In genomic region chr2:20559723-20560122, GRCm38 (mm10) we compare ENCODE assay signal across 15 mouse cellular contexts.
DNase-seq lines count a peak whose midpoint lies in the region; ATAC-seq and TF ChIP-seq lines count a peak whose summit lies in the region.
"Had no signal": no experiment of that assay in that cellular context is flagged by ENCODE, and none has a peak within 500 bp of the region (broad histone marks: within the 10 kb centered on the region; RNA-seq: fewer than 3 reads in every experiment).

No protein-coding gene starts in this region.

- H3K4me2 ChIP-seq in kidney, embryonic 14.5 days (replicated peaks; ENCODE audit: low read depth, low read length) = no peak overlapping the region
- peak overlapping the region; percentile 62 for H3K4me2 ChIP-seq in CH12.LX (ENCODE audit: insufficient read depth, low read depth, poor library complexity, severe bottlenecking)
- no peak overlapping the region for H3K4me2 ChIP-seq in intestine, embryonic 15.5 days (replicated peaks)
- H3K4me2 ChIP-seq: forebrain, embryonic 12.5 days; hindbrain, embryonic 13.5 days had no signal

- TF ChIP-seq RAD21 in CH12.LX (IDR thresholded peaks at IDR 0.05; ENCODE audit: low read depth, low read length) = peak; percentile 31

- H3K27me3 ChIP-seq in kidney, adult 2 months (replicated peaks; ENCODE audit: control insufficient read depth, insufficient read depth, low read length) = no peaks in the 10 kb centered on the region
- no peaks in the 10 kb centered on the region for H3K27me3 ChIP-seq in kidney, embryonic 14.5 days (ENCODE audit: control insufficient read depth, insufficient read depth, low read length)
- H3K27me3 ChIP-seq in CH12.LX (replicated peaks) = no peaks in the 10 kb centered on the region
- H3K27me3 ChIP-seq in intestine, embryonic 15.5 days (replicated peaks) = no peaks in the 10 kb centered on the region
- H3K27me3 ChIP-seq: forebrain, embryonic 12.5 days; hindbrain, embryonic 13.5 days had no signal

- TF ChIP-seq POLR2A in kidney, adult 2 months (IDR thresholded peaks at IDR 0.05; ENCODE audit: low read depth, low read length) = no peak
- peak; percentile 59 for TF ChIP-seq POLR2A in CH12.LX (IDR thresholded peaks at IDR 0.05; ENCODE audit: low read depth, low read length)

- ATAC-seq in kidney, embryonic 14.5 days (ENCODE audit: low FRiP score, low TSS enrichment) = no peak
- ATAC-seq in intestine, embryonic 15.5 days = peak; percentile 72

- no peak overlapping the region for H3K9ac ChIP-seq in kidney, embryonic 14.5 days (ENCODE audit: low read depth, low read length)
- H3K9ac ChIP-seq in CH12.LX (ENCODE audit: insufficient read depth, low read depth) = peak overlapping the region; percentile 73; the same call in 1 of the 2 replicates
- no peak overlapping the region for H3K9ac ChIP-seq in intestine, embryonic 15.5 days
- H3K9ac ChIP-seq: forebrain, embryonic 12.5 days; hindbrain, embryonic 13.5 days had no signal

- H3K27ac ChIP-seq in kidney, adult 2 months (ENCODE audit: insufficient read depth, low read depth, low read length) = no peak overlapping the region
- H3K27ac ChIP-seq in kidney, embryonic 14.5 days (ENCODE audit: low read depth, low read length) = no peak overlapping the region
- H3K27ac ChIP-seq in CH12.LX (ENCODE audit: insufficient read depth, low read depth) = peak overlapping the region; percentile 57
- H3K27ac ChIP-seq in intestine, embryonic 15.5 days = peak overlapping the region; percentile 28; the same call in 1 of the 2 replicates
- H3K27ac ChIP-seq: forebrain, embryonic 12.5 days; hindbrain, embryonic 13.5 days had no signal

- H3K9me3 ChIP-seq in kidney, embryonic 14.5 days (ENCODE audit: control insufficient read depth, low read length) = no peaks in the 10 kb centered on the region
- no peaks in the 10 kb centered on the region for H3K9me3 ChIP-seq in CH12.LX (replicated peaks; ENCODE audit: low read length)
- no peaks in the 10 kb centered on the region for H3K9me3 ChIP-seq in intestine, embryonic 15.5 days
- H3K9me3 ChIP-seq: forebrain, embryonic 12.5 days; hindbrain, embryonic 13.5 days had no signal

- peak; percentile 33 for DNase-seq in kidney, adult 2 months
- peak; percentile 87 for DNase-seq in CH12.LX (ENCODE audit: extremely low read depth)
- DNase-seq in Muller cell, postnatal 12 days (ENCODE audit: inconsistent ontology term) = peak; percentile 18
- no peak for DNase-seq in liver
- no peak for DNase-seq in natural killer cell, adult 2 months (ENCODE audit: low spot score in 2 of 2)
- DNase-seq: adrenal gland, postnatal 10 days; cerebellum, adult 9-10 months; embryo, embryonic 11 days; layer of hippocampus, adult 9-11 months; left cerebral cortex, postnatal 4 days; thymus, adult 18-20 months had no signal

- no peak overlapping the region for H3K4me3 ChIP-seq in kidney, adult 2 months (ENCODE audit: insufficient read depth, low read depth, low read length)
- H3K4me3 ChIP-seq in kidney, embryonic 14.5 days (ENCODE audit: low read length) = no peak overlapping the region
- H3K4me3 ChIP-seq in CH12.LX (replicated peaks in 1 of 3; ENCODE audit: low read depth in 2 of 3, low read length in 2 of 3, poor library complexity in 1 of 3) = peak overlapping the region; percentile 60 to 66 (median 64)
- no peak overlapping the region for H3K4me3 ChIP-seq in intestine, embryonic 15.5 days (replicated peaks)
- H3K4me3 ChIP-seq: forebrain, embryonic 12.5 days; hindbrain, embryonic 13.5 days had no signal

- H3K4me1 ChIP-seq in kidney, adult 2 months (ENCODE audit: control insufficient read depth, insufficient read depth, low read length) = peaks cover 8% of the 10 kb centered on the region
- H3K4me1 ChIP-seq in kidney, embryonic 14.5 days (ENCODE audit: control insufficient read depth, insufficient read depth, low read length) = peaks cover 19% of the 10 kb centered on the region; the same call in 1 of the 2 replicates
- H3K4me1 ChIP-seq in CH12.LX (ENCODE audit: control insufficient read depth in 1 of 2, insufficient read depth in 2 of 2) = peaks cover 6 to 44% of the 10 kb centered on the region in 2 experiments; a peak in 3 of 4 replicates
- H3K4me1 ChIP-seq in intestine, embryonic 15.5 days (replicated peaks) = 0 out of 2 replicates have a peak, but pooled peaks cover 7% of the 10 kb centered on the region
- H3K4me1 ChIP-seq: hindbrain, embryonic 13.5 days had no signal

- no peak for TF ChIP-seq EP300 in CH12.LX (IDR thresholded peaks at IDR 0.05; ENCODE audit: low read length)

- no peaks in the 10 kb centered on the region for H3K36me3 ChIP-seq in kidney, adult 2 months (ENCODE audit: control insufficient read depth, insufficient read depth, low read length)
- H3K36me3 ChIP-seq in kidney, embryonic 14.5 days (ENCODE audit: control insufficient read depth, insufficient read depth, low read length) = no peaks in the 10 kb centered on the region
- H3K36me3 ChIP-seq in CH12.LX (replicated peaks in 1 of 2; ENCODE audit: control insufficient read depth in 1 of 2, insufficient read depth in 1 of 2, low read length in 1 of 2) = peaks cover 0 to 7% of the 10 kb centered on the region in 2 experiments
- H3K36me3 ChIP-seq in intestine, embryonic 15.5 days = no peaks in the 10 kb centered on the region
- H3K36me3 ChIP-seq: forebrain, embryonic 12.5 days; hindbrain, embryonic 13.5 days had no signal

- 32% methylated on average over 2 of the region's 2 CpGs for WGBS in kidney, adult 2 months
- 39% methylated on average over 2 of the region's 2 CpGs for WGBS in kidney, embryonic 14.5 days
- WGBS in intestine, embryonic 15.5 days = 39% methylated on average over 2 of the region's 2 CpGs

- in situ Hi-C loops in CH12.LX (cut with MboI; ENCODE audit: low pct_ligation_motif_present, low pct_unique_long_range_greater_than_20kb, low sequenced_read_pairs) = loop anchor here (5.0 kb wide), 1 partner anchor 37 kb away; no protein-coding TSS in a partner anchor

- TF ChIP-seq CTCF in kidney, adult 2 months (conservative IDR thresholded peaks at IDR 0.05; ENCODE audit: insufficient read depth, insufficient read length, low read depth, low read length) = no peak
- peak in 1 of 2 experiments; percentile 54; a peak in 2 of 4 replicates for TF ChIP-seq CTCF in CH12.LX (conservative IDR thresholded peaks at IDR 0.05 in 1 of 2, IDR thresholded peaks at IDR 0.05 in 1 of 2; ENCODE audit: low read depth in 2 of 2, low read length in 2 of 2)

- dilution Hi-C loops in CH12.LX (cut with MboI; ENCODE audit: extremely low pct_ligation_motif_present, extremely low pct_unique_long_range_greater_than_20kb, low sequenced_read_pairs) = no loop called here

- H3K79me2 ChIP-seq in CH12.LX (replicated peaks; ENCODE audit: control insufficient read depth, extremely low read depth, insufficient read depth, poor library complexity, severe bottlenecking) = peaks cover 7% of the 10 kb centered on the region; the same call in 1 of the 2 replicates

TF ChIP-seq in CH12.LX, 34 proteins besides CTCF, POLR2A, EP300 and RAD21 (continues in another document):
- TF ChIP-seq NELFE (IDR thresholded peaks at IDR 0.05; ENCODE audit: low read depth, low read length) = peak; percentile 50
- no peak for TF ChIP-seq GABPA (IDR thresholded peaks at IDR 0.05; ENCODE audit: insufficient replicate concordance, low read depth, low read length)
- no peak for TF ChIP-seq USF1 (IDR thresholded peaks at IDR 0.05; ENCODE audit: low read depth, low read length)
- TF ChIP-seq SIN3A (IDR thresholded peaks at IDR 0.05; ENCODE audit: low read length) = peak; percentile 29; the same call in 1 of the 2 replicates
- no peak for TF ChIP-seq CHD2 (IDR thresholded peaks at IDR 0.05; ENCODE audit: low read length)
- no peak; the same call in 1 of the 2 replicates for TF ChIP-seq MAX (IDR thresholded peaks at IDR 0.05; ENCODE audit: low read length)
- TF ChIP-seq KAT2A (IDR thresholded peaks at IDR 0.05; ENCODE audit: insufficient replicate concordance, low read length) = no peak
- TF ChIP-seq ZNF384 (IDR thresholded peaks at IDR 0.05; ENCODE audit: low read depth, low read length) = peak; percentile 93
- TF ChIP-seq ETS1 (conservative IDR thresholded peaks at IDR 0.05; ENCODE audit: low read depth, low read length) = peak; percentile 71
- TF ChIP-seq NRF1 (IDR thresholded peaks at IDR 0.05; ENCODE audit: low read depth, low read length) = no peak
- no peak for TF ChIP-seq CHD1 (IDR thresholded peaks at IDR 0.05; ENCODE audit: low read depth, low read length)
- no peak for TF ChIP-seq RCOR1 (conservative IDR thresholded peaks at IDR 0.05; ENCODE audit: low read depth, low read length)
- TF ChIP-seq PAX5 (IDR thresholded peaks at IDR 0.05; ENCODE audit: low read length) = no peak
- TF ChIP-seq BHLHE40 (IDR thresholded peaks at IDR 0.05; ENCODE audit: low read depth, low read length) = peak; percentile 50; the same call in 1 of the 2 replicates
- TF ChIP-seq MYC (IDR thresholded peaks at IDR 0.05; ENCODE audit: low read depth, low read length) = no peak; the same call in 1 of the 2 replicates
- TF ChIP-seq ZMIZ1 (IDR thresholded peaks at IDR 0.05; ENCODE audit: low read depth, low read length) = no peak
- TF ChIP-seq MEF2A (IDR thresholded peaks at IDR 0.05; ENCODE audit: borderline replicate concordance, low read depth, low read length) = peak; percentile 38; the same call in 1 of the 2 replicates
- no peak for TF ChIP-seq JUND (conservative IDR thresholded peaks at IDR 0.05; ENCODE audit: low read depth, low read length)
- peak; percentile 55; the same call in 1 of the 2 replicates for TF ChIP-seq MAZ (IDR thresholded peaks at IDR 0.05; ENCODE audit: low read depth, low read length)
- TF ChIP-seq MAFK (IDR thresholded peaks at IDR 0.05; ENCODE audit: insufficient replicate concordance, low read length) = no peak
- TF ChIP-seq POLR2AphosphoS2 (IDR thresholded peaks at IDR 0.05; ENCODE audit: low read depth, low read length) = no peak
- 0 out of 2 replicates have a peak, but pooled peaks have one; percentile 12 for TF ChIP-seq HCFC1 (IDR thresholded peaks at IDR 0.05; ENCODE audit: low read depth, low read length)
- TF ChIP-seq TBP (conservative IDR thresholded peaks at IDR 0.05; ENCODE audit: low read depth, low read length) = peak; percentile 83
- TF ChIP-seq E2F4 (IDR thresholded peaks at IDR 0.05; ENCODE audit: insufficient replicate concordance, low read depth, low read length) = no peak
- TF ChIP-seq SMC3 (IDR thresholded peaks at IDR 0.05; ENCODE audit: low read depth, low read length) = peak; percentile 41
- peak; percentile 69; the same call in 1 of the 2 replicates for TF ChIP-seq ELF1 (IDR thresholded peaks at IDR 0.05; ENCODE audit: low read depth, low read length)
- no peak for TF ChIP-seq ZC3H11A (IDR thresholded peaks at IDR 0.05; ENCODE audit: low read depth, low read length)
- peak; percentile 32; the same call in 1 of the 2 replicates for TF ChIP-seq UBTF (IDR thresholded peaks at IDR 0.05; ENCODE audit: low read depth, low read length)
- no peak for TF ChIP-seq MXI1 (IDR thresholded peaks at IDR 0.05; ENCODE audit: low read depth, low read length)
- TF ChIP-seq JUN (IDR thresholded peaks at IDR 0.05; ENCODE audit: insufficient read depth, low read depth, low read length) = peak; percentile 59

Comparison
In these comparisons a context has a peak if more than half of its experiments do, and no peak if none do; other contexts are left out.
1. DNase-seq: peak in kidney, adult 2 months (single experiment), CH12.LX (single experiment) and Muller cell, postnatal 12 days (single experiment); none in liver (single experiment) and natural killer cell, adult 2 months (0 of 2).
2. H3K27ac ChIP-seq: peak in CH12.LX (single experiment) and intestine, embryonic 15.5 days (single experiment); none in kidney, adult 2 months (single experiment) and kidney, embryonic 14.5 days (single experiment).
3. H3K4me3 ChIP-seq: peak in CH12.LX (3 of 3); none in kidney, adult 2 months (single experiment), kidney, embryonic 14.5 days (single experiment) and intestine, embryonic 15.5 days (single experiment).